In genomic region chr6:43272597-43272996, GRCm38 (mm10) we compare ENCODE assay signal across 17 mouse cellular contexts. TPM values are rescaled to one million over a fixed set of nuclear protein-coding genes. Genes with fewer than 3 reads are reported as not detected.
DNase-seq lines count a peak whose midpoint lies in the region; ATAC-seq and TF ChIP-seq lines count a peak whose summit lies in the region.
"Had no signal": no experiment of that assay in that cellular context is flagged by ENCODE, and none has a peak within 500 bp of the region (broad histone marks: within the 10 kb centered on the region; RNA-seq: fewer than 3 reads in every experiment).

No protein-coding gene starts in this region.

- H3K4me2 ChIP-seq in forebrain, embryonic 13.5 days: no peak overlapping the region
- no peak overlapping the region for H3K4me2 ChIP-seq in lung, embryonic 16.5 days (ENCODE audit: low read depth, low read length)
- no peak overlapping the region for H3K4me2 ChIP-seq in kidney, embryonic 15.5 days
- H3K4me2 ChIP-seq in midbrain, embryonic 16.5 days (ENCODE audit: low read length): no peak overlapping the region
- H3K4me2 ChIP-seq: midbrain, embryonic 15.5 days had no signal

- H3K9me3 ChIP-seq in forebrain, embryonic 10.5 days: no peaks in the 10 kb centered on the region
- H3K9me3 ChIP-seq in forebrain, embryonic 13.5 days (replicated peaks): no peaks in the 10 kb centered on the region
- H3K9me3 ChIP-seq in lung, embryonic 16.5 days (ENCODE audit: control insufficient read depth, low read length): no peaks in the 10 kb centered on the region
- H3K9me3 ChIP-seq in kidney, embryonic 15.5 days (replicated peaks): no peaks in the 10 kb centered on the region
- H3K9me3 ChIP-seq in midbrain, embryonic 16.5 days (replicated peaks; ENCODE audit: control insufficient read depth, low read length, poor library complexity, severe bottlenecking): no peaks in the 10 kb centered on the region
- H3K9me3 ChIP-seq: G1E; midbrain, embryonic 15.5 days had no signal

- H3K9ac ChIP-seq in forebrain, embryonic 13.5 days: no peak overlapping the region
- no peak overlapping the region for H3K9ac ChIP-seq in lung, embryonic 16.5 days (ENCODE audit: low read length)
- H3K9ac ChIP-seq in kidney, embryonic 15.5 days: no peak overlapping the region
- H3K9ac ChIP-seq in midbrain, embryonic 16.5 days (ENCODE audit: low read depth, low read length): no peak overlapping the region
- H3K9ac ChIP-seq: liver, embryonic 14.5 days; midbrain, embryonic 15.5 days had no signal

- no peak for ATAC-seq in forebrain, embryonic 13.5 days
- ATAC-seq in lung, embryonic 16.5 days (ENCODE audit: low read depth): peak; percentile 86
- no peak for ATAC-seq in kidney, embryonic 15.5 days (replicated peaks; ENCODE audit: low FRiP score)
- ATAC-seq in midbrain, embryonic 16.5 days: no peak
- ATAC-seq: forebrain, embryonic 14.5 days; inflammation-experienced regulatory T-cells, adult 6 months; midbrain, embryonic 15.5 days had no signal

- no peak for TF ChIP-seq CTCF in lung, adult 2 months (IDR thresholded peaks at IDR 0.05; ENCODE audit: insufficient read depth, low read length)

- H3K27me3 ChIP-seq in forebrain, embryonic 10.5 days (ENCODE audit: poor library complexity, severe bottlenecking): 0 out of 2 replicates have a peak, but pooled peaks cover under 1% of the 10 kb centered on the region
- H3K27me3 ChIP-seq in forebrain, embryonic 13.5 days: no peaks in the 10 kb centered on the region
- H3K27me3 ChIP-seq in lung, embryonic 16.5 days (ENCODE audit: control insufficient read depth, insufficient read depth, low read depth, low read length): no peaks in the 10 kb centered on the region
- no peaks in the 10 kb centered on the region for H3K27me3 ChIP-seq in kidney, embryonic 15.5 days
- H3K27me3 ChIP-seq in midbrain, embryonic 16.5 days (ENCODE audit: control insufficient read depth, insufficient read depth, low read depth, low read length): 0 out of 2 replicates have a peak, but pooled peaks cover 1% of the 10 kb centered on the region
- H3K27me3 ChIP-seq: midbrain, embryonic 15.5 days had no signal

- H3K27ac ChIP-seq in forebrain, embryonic 10.5 days: 0 out of 2 replicates have a peak overlapping the region, but pooled peaks have one; percentile 20
- H3K27ac ChIP-seq in forebrain, embryonic 13.5 days: no peak overlapping the region
- peak overlapping the region; percentile 71 for H3K27ac ChIP-seq in lung, embryonic 16.5 days (ENCODE audit: low read length)
- peak overlapping the region; percentile 78 for H3K27ac ChIP-seq in kidney, embryonic 15.5 days
- H3K27ac ChIP-seq in midbrain, embryonic 16.5 days (ENCODE audit: low read length): no peak overlapping the region
- H3K27ac ChIP-seq: liver, embryonic 14.5 days; midbrain, embryonic 15.5 days had no signal

- DNase-seq in forebrain, embryonic 10.5 days (ENCODE audit: extremely low spot score, low spot score): no peak
- no peak for DNase-seq in lung, adult 2 months
- DNase-seq in spleen, adult 18-20 months: no peak
- no peak for DNase-seq in testis, postnatal 10 days (ENCODE audit: low spot score)
- DNase-seq: right cerebral cortex, postnatal 14 days had no signal

- no peak for TF ChIP-seq POLR2A in lung, adult 2 months (IDR thresholded peaks at IDR 0.05; ENCODE audit: borderline replicate concordance, extremely low read depth, low read depth, low read length)

- no peaks in the 10 kb centered on the region for H3K36me3 ChIP-seq in forebrain, embryonic 10.5 days (replicated peaks)
- no peaks in the 10 kb centered on the region for H3K36me3 ChIP-seq in forebrain, embryonic 13.5 days (ENCODE audit: poor library complexity, severe bottlenecking)
- peaks cover 19% of the 10 kb centered on the region for H3K36me3 ChIP-seq in lung, embryonic 16.5 days (ENCODE audit: control insufficient read depth, insufficient read depth, low read length)
- H3K36me3 ChIP-seq in kidney, embryonic 15.5 days: peaks cover 48% of the 10 kb centered on the region
- no peaks in the 10 kb centered on the region for H3K36me3 ChIP-seq in midbrain, embryonic 16.5 days (ENCODE audit: control insufficient read depth, insufficient read depth, low read length)
- H3K36me3 ChIP-seq: G1E; midbrain, embryonic 15.5 days had no signal

- no peak overlapping the region for H3K4me3 ChIP-seq in forebrain, embryonic 10.5 days
- no peak overlapping the region for H3K4me3 ChIP-seq in forebrain, embryonic 13.5 days
- no peak overlapping the region for H3K4me3 ChIP-seq in lung, embryonic 16.5 days (ENCODE audit: low read length)
- no peak overlapping the region for H3K4me3 ChIP-seq in lung, adult 2 months (replicated peaks; ENCODE audit: extremely low read depth, low read depth, low read length)
- no peak overlapping the region for H3K4me3 ChIP-seq in kidney, embryonic 15.5 days (replicated peaks)
- H3K4me3 ChIP-seq in midbrain, embryonic 16.5 days (ENCODE audit: low read depth, low read length): no peak overlapping the region
- H3K4me3 ChIP-seq: midbrain, embryonic 15.5 days had no signal

- H3K4me1 ChIP-seq in forebrain, embryonic 10.5 days: no peaks in the 10 kb centered on the region
- no peaks in the 10 kb centered on the region for H3K4me1 ChIP-seq in forebrain, embryonic 13.5 days
- H3K4me1 ChIP-seq in lung, embryonic 16.5 days (replicated peaks; ENCODE audit: control insufficient read depth, insufficient read depth, low read length): peaks cover 6% of the 10 kb centered on the region; the same call in 1 of the 2 replicates
- peaks cover 5% of the 10 kb centered on the region; the same call in 1 of the 2 replicates for H3K4me1 ChIP-seq in lung, adult 2 months (ENCODE audit: control insufficient read depth, insufficient read depth, low read length)
- no peaks in the 10 kb centered on the region for H3K4me1 ChIP-seq in kidney, embryonic 15.5 days
- H3K4me1 ChIP-seq in midbrain, embryonic 16.5 days (ENCODE audit: control insufficient read depth, insufficient read depth, low read length): no peaks in the 10 kb centered on the region
- H3K4me1 ChIP-seq: midbrain, embryonic 15.5 days had no signal

RNA-seq across cellular contexts. Expression of gene Arhgef5, which starts 7.2 kb away (rescaled TPM):
- 3.6 and 4.1 TPM in 2 replicates for polyA plus RNA-seq in forebrain, embryonic 10.5 days (2016; fragmentation: Nextera tagmentation; extraction: Ambion mirVana)
- polyA plus RNA-seq in forebrain, embryonic 13.5 days (2015; fragmentation: Nextera tagmentation; extraction: Ambion mirVana): 1.5 and 2.4 TPM in 2 replicates
- polyA plus RNA-seq in lung, embryonic 16.5 days (2015; fragmentation: Nextera tagmentation; extraction: Ambion mirVana): 23.3 and 25.0 TPM in 2 replicates
- polyA plus RNA-seq in lung, adult 2 months (2012; rRNA removed): 22.8 and 33.5 TPM in 2 replicates
- polyA plus RNA-seq in kidney, embryonic 15.5 days (2015; fragmentation: Nextera tagmentation; extraction: Ambion mirVana): 13.9 and 16.7 TPM in 2 replicates
- 2.4 and 2.5 TPM in 2 replicates for polyA plus RNA-seq in midbrain, embryonic 16.5 days (2015; fragmentation: Nextera tagmentation; extraction: Ambion mirVana)
- polyA plus RNA-seq: G1E had no signal

RNA-seq across cellular contexts. Expression of gene Nobox, which starts 36.8 kb away (rescaled TPM):
- not detected in 2 replicates for polyA plus RNA-seq in forebrain, embryonic 10.5 days (2016; fragmentation: Nextera tagmentation; extraction: Ambion mirVana)
- polyA plus RNA-seq in forebrain, embryonic 13.5 days (2015; fragmentation: Nextera tagmentation; extraction: Ambion mirVana): not detected in 2 replicates
- polyA plus RNA-seq in lung, embryonic 16.5 days (2015; fragmentation: Nextera tagmentation; extraction: Ambion mirVana): 0.09 TPM in 1 of 2 replicates, not detected in the other
- polyA plus RNA-seq in lung, adult 2 months (2012; rRNA removed): 0.11 and 0.13 TPM in 2 replicates
- not detected in 2 replicates for polyA plus RNA-seq in kidney, embryonic 15.5 days (2015; fragmentation: Nextera tagmentation; extraction: Ambion mirVana)
- polyA plus RNA-seq in midbrain, embryonic 16.5 days (2015; fragmentation: Nextera tagmentation; extraction: Ambion mirVana): not detected in 2 replicates
- polyA plus RNA-seq: forebrain, embryonic 14.5 days; inflammation-experienced regulatory T-cells, adult 6 months; midbrain, embryonic 15.5 days; neural tube, embryonic 14.5 days had no signal

RNA-seq across cellular contexts. Expression of gene Olfr47, which starts 41.3 kb away (rescaled TPM):
- polyA plus RNA-seq in forebrain, embryonic 10.5 days (2016; fragmentation: Nextera tagmentation; extraction: Ambion mirVana): not detected in 2 replicates
- not detected in 2 replicates for polyA plus RNA-seq in forebrain, embryonic 13.5 days (2015; fragmentation: Nextera tagmentation; extraction: Ambion mirVana)
- not detected in 2 replicates for polyA plus RNA-seq in lung, embryonic 16.5 days (2015; fragmentation: Nextera tagmentation; extraction: Ambion mirVana)
- polyA plus RNA-seq in lung, adult 2 months (2012; rRNA removed): not detected in 2 replicates
- polyA plus RNA-seq in kidney, embryonic 15.5 days (2015; fragmentation: Nextera tagmentation; extraction: Ambion mirVana): not detected in 2 replicates
- not detected in 2 replicates for polyA plus RNA-seq in midbrain, embryonic 16.5 days (2015; fragmentation: Nextera tagmentation; extraction: Ambion mirVana)
- polyA plus RNA-seq: cortical plate, adult 2 months; forebrain, embryonic 14.5 days; G1E; inflammation-experienced regulatory T-cells, adult 6 months; liver, embryonic 14.5 days; midbrain, embryonic 15.5 days; neural tube, embryonic 14.5 days; urinary bladder, adult 2 months had no signal

RNA-seq across cellular contexts. Expression of gene Olfr434, which starts 59.8 kb away (rescaled TPM):
- polyA plus RNA-seq in forebrain, embryonic 10.5 days (2016; fragmentation: Nextera tagmentation; extraction: Ambion mirVana): not detected in 2 replicates
- polyA plus RNA-seq in forebrain, embryonic 13.5 days (2015; fragmentation: Nextera tagmentation; extraction: Ambion mirVana): not detected in 2 replicates
- polyA plus RNA-seq in lung, embryonic 16.5 days (2015; fragmentation: Nextera tagmentation; extraction: Ambion mirVana): not detected in 2 replicates
- not detected in 2 replicates for polyA plus RNA-seq in lung, adult 2 months (2012; rRNA removed)
- not detected in 2 replicates for polyA plus RNA-seq in kidney, embryonic 15.5 days (2015; fragmentation: Nextera tagmentation; extraction: Ambion mirVana)
- polyA plus RNA-seq in midbrain, embryonic 16.5 days (2015; fragmentation: Nextera tagmentation; extraction: Ambion mirVana): not detected in 2 replicates
- polyA plus RNA-seq: cortical plate, adult 2 months; forebrain, embryonic 14.5 days; G1E; inflammation-experienced regulatory T-cells, adult 6 months; liver, embryonic 14.5 days; midbrain, embryonic 15.5 days; neural tube, embryonic 14.5 days; urinary bladder, adult 2 months had no signal

Comparison
In these comparisons a context has a peak if more than half of its experiments do, and no peak if none do; other contexts are left out.
1. H3K27ac ChIP-seq: peak in forebrain, embryonic 10.5 days (single experiment), lung, embryonic 16.5 days (single experiment) and kidney, embryonic 15.5 days (single experiment); none in forebrain, embryonic 13.5 days (single experiment) and midbrain, embryonic 16.5 days (single experiment).